Mouse (Mus musculus): ENCODE results near the gene Dand5. TPM values are rescaled to one million over a fixed set of nuclear protein-coding genes. Genes with fewer than 3 reads are reported as not detected.

The Dand5 gene
- polyA plus RNA-seq, 1 experiment from 2014 or later, result 5.8 TPM

DNA sequence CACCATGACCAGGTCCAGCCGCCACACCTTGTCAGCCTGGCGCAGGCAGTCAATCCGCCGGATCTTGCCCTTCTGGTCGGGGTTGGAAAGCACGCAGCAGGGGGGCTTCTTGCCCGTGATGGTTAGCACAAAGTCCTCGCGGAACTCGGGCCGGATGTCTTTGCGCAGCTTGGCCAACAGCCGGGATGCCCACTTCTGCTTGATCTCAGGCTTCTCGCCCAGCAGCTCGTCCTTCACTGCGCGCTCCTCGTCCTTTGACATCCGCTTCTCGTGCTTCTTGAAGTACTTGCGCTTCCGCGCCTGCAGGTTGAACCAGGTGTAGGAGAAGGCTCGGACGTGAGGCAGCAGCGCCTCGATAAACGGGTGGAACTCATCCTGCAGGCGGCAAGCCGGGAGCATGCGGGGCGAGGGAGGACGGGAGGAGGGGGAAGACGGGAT, 50.7 kb downstream of the Dand5 start:
- no peaks in the 10 kb centered on the region for H3K9me3 ChIP-seq (replicated peaks)
- H3K4me2 ChIP-seq, result peak overlapping the region; percentile 47
- H3K27ac ChIP-seq, result no peak overlapping the region
- no peak for ATAC-seq (replicated peaks; ENCODE audit: insufficient number of reproducible peaks, insufficient read depth, low FRiP score, low read depth)
- peaks cover 58% of the 10 kb centered on the region for H3K27me3 ChIP-seq
- 14% methylated on average over 33 of the region's 34 CpGs for WGBS
- H3K36me3 ChIP-seq, result no peaks in the 10 kb centered on the region
- H3K4me1 ChIP-seq (replicated peaks), result peaks cover 44% of the 10 kb centered on the region
- H3K4me3 ChIP-seq, result peak overlapping the region; percentile 29
- peak overlapping the region; percentile 17; the same call in 1 of the 2 replicates for H3K9ac ChIP-seq

DNA sequence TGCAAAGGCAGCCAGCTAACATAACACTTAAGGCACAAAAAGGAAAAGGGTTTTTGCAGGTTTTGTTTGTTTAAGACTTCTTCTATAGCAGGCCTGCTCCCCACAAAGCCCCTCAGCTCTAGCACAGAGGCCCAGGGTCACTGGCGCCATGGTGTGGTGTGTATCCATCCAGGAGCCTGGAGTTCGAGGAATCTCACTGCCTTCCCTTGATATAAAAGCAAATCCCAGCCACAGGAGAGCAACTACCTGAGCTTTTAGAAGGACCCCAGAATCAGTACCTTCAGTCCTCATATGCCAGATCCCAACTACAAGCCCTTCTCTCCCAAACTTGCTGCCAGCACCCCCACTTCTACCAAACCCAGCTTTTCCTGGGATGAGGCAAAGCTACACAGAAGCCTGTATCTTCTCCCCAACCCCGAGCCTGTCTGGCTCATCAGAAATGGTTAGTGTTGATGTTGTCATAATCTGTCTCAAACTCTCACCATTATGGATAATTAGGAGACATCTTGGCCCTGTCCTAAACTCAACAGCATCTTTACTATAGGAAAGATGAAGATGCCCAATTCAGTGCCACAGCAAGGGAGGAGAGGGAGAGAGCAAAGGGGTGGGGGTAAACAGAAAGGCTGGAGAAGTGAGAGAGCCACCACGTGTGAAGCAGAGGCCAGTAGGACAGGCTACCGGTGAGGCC, 51.5 kb downstream of the Dand5 start:
- 63% methylated on average over 5 of the region's 5 CpGs for WGBS
- Histone ChIP-seq H3K9ac (no peak overlapping the region), H3K27ac (no peak overlapping the region), H3K4me2 (no peak overlapping the region), H3K9me3 (replicated peaks) (no peaks in the 10 kb centered on the region), H3K27me3 (peaks cover 50% of the 10 kb centered on the region), H3K4me3 (no peak overlapping the region), H3K4me1 (replicated peaks) (peaks cover 51% of the 10 kb centered on the region), H3K36me3 (no peaks in the 10 kb centered on the region)
- ATAC-seq (replicated peaks; ENCODE audit: insufficient number of reproducible peaks, insufficient read depth, low FRiP score, low read depth), result no peak

GRCm38 (mm10) chr8:84770100-84770953, 52.3 kb downstream of the Dand5 start:
- H3K9ac ChIP-seq, result no peak overlapping the region
- peaks cover 43% of the 10 kb centered on the region for H3K4me1 ChIP-seq (replicated peaks)
- H3K36me3 ChIP-seq, result no peaks in the 10 kb centered on the region
- no peak for ATAC-seq (replicated peaks; ENCODE audit: insufficient number of reproducible peaks, insufficient read depth, low FRiP score, low read depth)
- no peak overlapping the region for H3K4me3 ChIP-seq
- 56% methylated on average over 12 of the region's 12 CpGs for WGBS
- peaks cover 42% of the 10 kb centered on the region for H3K27me3 ChIP-seq
- no peak overlapping the region for H3K4me2 ChIP-seq
- no peak overlapping the region for H3K27ac ChIP-seq
- H3K9me3 ChIP-seq (replicated peaks), result no peaks in the 10 kb centered on the region

GRCm38 (mm10) chr8:84769324-84769723, 53.3 kb downstream of the Dand5 start:
- no peak for ATAC-seq (replicated peaks; ENCODE audit: insufficient number of reproducible peaks, insufficient read depth, low FRiP score, low read depth)
- Histone ChIP-seq H3K27ac (no peak overlapping the region), H3K4me1 (replicated peaks) (peaks cover 34% of the 10 kb centered on the region), H3K4me2 (no peak overlapping the region), H3K36me3 (no peaks in the 10 kb centered on the region), H3K4me3 (no peak overlapping the region), H3K9ac (no peak overlapping the region), H3K9me3 (replicated peaks) (no peaks in the 10 kb centered on the region), H3K27me3 (peaks cover 38% of the 10 kb centered on the region)
- WGBS, result 90% methylated on average over 8 of the region's 8 CpGs

DNA sequence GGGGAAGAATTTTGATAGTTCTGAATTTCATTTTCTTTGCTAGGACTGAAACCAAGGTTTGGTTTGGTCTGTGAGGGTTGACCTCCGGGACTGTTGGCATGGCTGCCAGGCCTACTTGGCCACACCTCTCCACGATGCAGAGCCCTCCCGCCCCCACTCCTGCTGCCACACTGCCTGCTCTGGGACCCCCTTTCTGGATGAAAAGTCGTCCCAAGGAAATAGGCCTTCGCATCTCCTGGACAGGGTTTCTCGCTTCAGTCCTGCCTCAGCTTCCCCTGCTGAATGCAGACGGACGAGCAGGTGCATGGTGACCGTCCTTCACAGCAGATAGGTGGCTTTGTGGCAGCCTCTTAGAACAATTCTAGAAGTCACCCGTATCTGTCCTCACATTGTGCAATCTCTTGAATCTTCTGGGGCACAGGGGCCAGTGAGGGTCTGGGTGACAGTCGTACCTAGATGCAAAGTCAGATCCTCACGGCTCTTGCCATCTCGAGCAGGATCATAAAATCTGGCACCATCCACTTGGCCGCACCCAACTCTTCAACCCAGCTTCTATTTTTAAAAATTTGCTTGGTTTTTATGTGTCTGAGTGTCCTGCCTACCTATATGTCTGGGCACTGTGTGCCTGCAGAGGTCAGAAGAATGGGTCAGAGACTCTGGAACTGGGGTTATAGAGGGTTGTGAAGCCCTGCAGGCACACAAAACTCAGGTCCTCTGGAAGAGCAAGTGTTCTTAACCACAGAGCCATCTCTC, 54.1 kb downstream of the Dand5 start:
- H3K36me3 ChIP-seq, result no peaks in the 10 kb centered on the region
- 88% methylated on average over 14 of the region's 14 CpGs for WGBS
- H3K27ac ChIP-seq, result no peak overlapping the region
- no peak overlapping the region for H3K9ac ChIP-seq
- H3K9me3 ChIP-seq (replicated peaks), result no peaks in the 10 kb centered on the region
- peaks cover 29% of the 10 kb centered on the region for H3K4me1 ChIP-seq (replicated peaks)
- no peak for ATAC-seq (replicated peaks; ENCODE audit: insufficient number of reproducible peaks, insufficient read depth, low FRiP score, low read depth)
- H3K27me3 ChIP-seq, result peaks cover 38% of the 10 kb centered on the region
- H3K4me3 ChIP-seq, result no peak overlapping the region
- H3K4me2 ChIP-seq, result no peak overlapping the region

- WGBS, result 81% methylated on average over 10 of the region's 10 CpGs
- no peaks in the 10 kb centered on the region for H3K9me3 ChIP-seq (replicated peaks)
- H3K4me1 ChIP-seq (replicated peaks), result peaks cover 20% of the 10 kb centered on the region
- no peak for ATAC-seq (replicated peaks; ENCODE audit: insufficient number of reproducible peaks, insufficient read depth, low FRiP score, low read depth)
- H3K27ac ChIP-seq, result no peak overlapping the region
- no peak overlapping the region for H3K4me3 ChIP-seq
- no peak overlapping the region for H3K4me2 ChIP-seq
- no peak overlapping the region for H3K9ac ChIP-seq
- H3K27me3 ChIP-seq, result peaks cover 27% of the 10 kb centered on the region
- H3K36me3 ChIP-seq, result no peaks in the 10 kb centered on the region
Observed at GRCm38 (mm10) chr8:84767221-84767620, 55.4 kb downstream of the Dand5 start.

GRCm38 (mm10) chr8:84766422-84766821, 56.2 kb downstream of the Dand5 start:
- H3K4me1 ChIP-seq (replicated peaks), result peaks cover 14% of the 10 kb centered on the region; the same call in 1 of the 2 replicates
- H3K9me3 ChIP-seq (replicated peaks), result no peaks in the 10 kb centered on the region
- no peak overlapping the region for H3K4me3 ChIP-seq
- H3K36me3 ChIP-seq, result no peaks in the 10 kb centered on the region
- WGBS, result 63% methylated on average over 9 of the region's 9 CpGs
- H3K9ac ChIP-seq, result no peak overlapping the region
- H3K27ac ChIP-seq, result no peak overlapping the region
- no peak overlapping the region for H3K4me2 ChIP-seq
- H3K27me3 ChIP-seq, result peaks cover 19% of the 10 kb centered on the region
- no peak for ATAC-seq (replicated peaks; ENCODE audit: insufficient number of reproducible peaks, insufficient read depth, low FRiP score, low read depth)

DNA sequence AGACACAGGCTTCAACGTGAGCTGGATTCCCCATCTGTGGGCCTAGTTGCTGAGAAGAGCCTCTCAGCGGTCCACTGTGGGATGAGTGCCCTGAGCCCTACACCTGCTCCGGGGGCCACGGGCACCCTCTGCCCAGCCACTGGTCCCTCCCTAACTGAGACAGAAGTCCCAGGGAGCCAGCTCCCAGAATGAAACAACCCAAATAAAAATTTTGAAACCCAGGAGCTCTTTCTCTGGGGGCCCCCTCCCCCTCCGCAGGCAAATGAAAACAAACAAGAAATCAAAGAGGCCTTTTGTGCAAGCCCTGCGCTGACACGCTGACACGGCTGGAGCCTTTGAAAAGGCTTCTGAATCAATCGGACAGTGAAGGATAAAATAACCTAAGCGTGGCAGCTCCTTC, 57.0 kb downstream of the Dand5 start:
- H3K9ac ChIP-seq, result no peak overlapping the region
- no peak overlapping the region for H3K27ac ChIP-seq
- WGBS, result 58% methylated on average over 10 of the region's 10 CpGs
- H3K4me1 ChIP-seq (replicated peaks), result peaks cover 13% of the 10 kb centered on the region; the same call in 1 of the 2 replicates
- H3K4me3 ChIP-seq, result no peak overlapping the region
- ATAC-seq (replicated peaks; ENCODE audit: insufficient number of reproducible peaks, insufficient read depth, low FRiP score, low read depth), result no peak
- no peaks in the 10 kb centered on the region for H3K36me3 ChIP-seq
- H3K4me2 ChIP-seq, result no peak overlapping the region
- no peaks in the 10 kb centered on the region for H3K9me3 ChIP-seq (replicated peaks)
- peaks cover 11% of the 10 kb centered on the region; the same call in 1 of the 2 replicates for H3K27me3 ChIP-seq

Small RNA genes within 50 kb of the gene (microRNA-seq; reads per million reads assigned to microRNA genes)
- gene Mir7069, result 2.1 reads per million, percentile 2 among the genes with 10 or more reads in this experiment

Other genes starting within 250 kb of the Dand5 start
- 34.9 and 50.5 TPM in 2 replicates for gene Ier2, start 160.0 kb downstream of the Dand5 start, polyA plus RNA-seq (2015; fragmentation: Nextera tagmentation; extraction: Ambion mirVana)
- gene Trmt1, start 136.5 kb downstream of the Dand5 start, polyA plus RNA-seq (2015; fragmentation: Nextera tagmentation; extraction: Ambion mirVana), result 40.6 and 47.4 TPM in 2 replicates
- 10.7 and 14.6 TPM in 2 replicates for gene Nacc1, start 135.0 kb downstream of the Dand5 start, polyA plus RNA-seq (2015; fragmentation: Nextera tagmentation; extraction: Ambion mirVana)
- 9.2 and 13.2 TPM in 2 replicates for gene Lyl1, start 121.4 kb downstream of the Dand5 start, polyA plus RNA-seq (2015; fragmentation: Nextera tagmentation; extraction: Ambion mirVana)
- 4.5 TPM in 2 replicates for gene G430095P16Rik, start 99.8 kb downstream of the Dand5 start, polyA plus RNA-seq (2015; fragmentation: Nextera tagmentation; extraction: Ambion mirVana)
- gene Nfix, start 22.5 kb downstream of the Dand5 start, polyA plus RNA-seq (2015; fragmentation: Nextera tagmentation; extraction: Ambion mirVana), result 15.0 and 20.8 TPM in 2 replicates
- gene Gadd45gip1, start 8.7 kb upstream of the Dand5 start, polyA plus RNA-seq (2015; fragmentation: Nextera tagmentation; extraction: Ambion mirVana), result 45.3 and 46.5 TPM in 2 replicates
- gene Rad23a, start 17.8 kb upstream of the Dand5 start, polyA plus RNA-seq (2015; fragmentation: Nextera tagmentation; extraction: Ambion mirVana), result 107 and 123 TPM in 2 replicates
- 525 and 658 TPM in 2 replicates for gene Calr, start 24.1 kb upstream of the Dand5 start, polyA plus RNA-seq (2015; fragmentation: Nextera tagmentation; extraction: Ambion mirVana)
- gene Farsa, start 34.2 kb upstream of the Dand5 start, polyA plus RNA-seq (2015; fragmentation: Nextera tagmentation; extraction: Ambion mirVana), result 44.5 and 62.5 TPM in 2 replicates
- 23.0 and 32.6 TPM in 2 replicates for gene Syce2, start 49.3 kb upstream of the Dand5 start, polyA plus RNA-seq (2015; fragmentation: Nextera tagmentation; extraction: Ambion mirVana)
- gene Gcdh, start 71.1 kb upstream of the Dand5 start, polyA plus RNA-seq (2015; fragmentation: Nextera tagmentation; extraction: Ambion mirVana), result 36.4 and 40.1 TPM in 2 replicates
- gene Klf1, start 79.1 kb upstream of the Dand5 start, polyA plus RNA-seq (2015; fragmentation: Nextera tagmentation; extraction: Ambion mirVana), result 1.1 and 4.9 TPM in 2 replicates
- gene Dnase2a, start 85.7 kb upstream of the Dand5 start, polyA plus RNA-seq (2015; fragmentation: Nextera tagmentation; extraction: Ambion mirVana), result 4.3 and 7.3 TPM in 2 replicates
- 0.09 and 0.41 TPM in 2 replicates for gene Mast1, start 114.5 kb upstream of the Dand5 start, polyA plus RNA-seq (2015; fragmentation: Nextera tagmentation; extraction: Ambion mirVana)
- gene Rtbdn, start 124.2 kb upstream of the Dand5 start, polyA plus RNA-seq (2015; fragmentation: Nextera tagmentation; extraction: Ambion mirVana), result 0.26 TPM in 1 of 2 replicates, not detected in the other
- not detected in 2 replicates for gene Gm49661, start 146.6 kb upstream of the Dand5 start, polyA plus RNA-seq (2015; fragmentation: Nextera tagmentation; extraction: Ambion mirVana)
- gene Prdx2, start 146.8 kb upstream of the Dand5 start, polyA plus RNA-seq (2015; fragmentation: Nextera tagmentation; extraction: Ambion mirVana), result 596 and 644 TPM in 2 replicates
- gene Rnaseh2a, start 146.9 kb upstream of the Dand5 start, polyA plus RNA-seq (2015; fragmentation: Nextera tagmentation; extraction: Ambion mirVana), result 62.9 and 83.7 TPM in 2 replicates
- 11.0 and 16.6 TPM in 2 replicates for gene Junb, start 155.9 kb upstream of the Dand5 start, polyA plus RNA-seq (2015; fragmentation: Nextera tagmentation; extraction: Ambion mirVana)
- gene Hook2, start 167.8 kb upstream of the Dand5 start, polyA plus RNA-seq (2015; fragmentation: Nextera tagmentation; extraction: Ambion mirVana), result 5.3 and 8.8 TPM in 2 replicates
- not detected in 2 replicates for gene Best2, start 191.7 kb upstream of the Dand5 start, polyA plus RNA-seq (2015; fragmentation: Nextera tagmentation; extraction: Ambion mirVana)
- gene Asna1, start 202.5 kb upstream of the Dand5 start, polyA plus RNA-seq (2015; fragmentation: Nextera tagmentation; extraction: Ambion mirVana), result 97.7 and 106 TPM in 2 replicates
- gene Trir, start 204.0 kb upstream of the Dand5 start, polyA plus RNA-seq (2015; fragmentation: Nextera tagmentation; extraction: Ambion mirVana), result 68.4 and 77.2 TPM in 2 replicates
- gene Tnpo2, start 214.1 kb upstream of the Dand5 start, polyA plus RNA-seq (2015; fragmentation: Nextera tagmentation; extraction: Ambion mirVana), result 17.7 and 22.8 TPM in 2 replicates
- gene Fbxw9, start 237.2 kb upstream of the Dand5 start, polyA plus RNA-seq (2015; fragmentation: Nextera tagmentation; extraction: Ambion mirVana), result 15.4 and 22.2 TPM in 2 replicates
- not detected in 2 replicates for gene Gm5741, start 245.2 kb upstream of the Dand5 start, polyA plus RNA-seq (2015; fragmentation: Nextera tagmentation; extraction: Ambion mirVana)
- 46.1 and 52.8 TPM in 2 replicates for gene Dhps, start 248.9 kb upstream of the Dand5 start, polyA plus RNA-seq (2015; fragmentation: Nextera tagmentation; extraction: Ambion mirVana)

All from heart, embryonic 15.5 days (tissue).